Mouse (Mus musculus) frontal cortex, adult 2 months (tissue): ENCODE measurements at regions not wholly inside any gene's neighbourhood (a gene's known extent, or its start where the extent isn't known, plus 50 kb on each side); places are given as distances from the start of the nearest gene placed in this dataset.
"Not testable (repeated sequence)": the region's sequence is repeated elsewhere in the genome, so short reads cannot be mapped to it uniquely, and the experiment has no call there.

ENCODE experiments used
- DNase-seq, 2 experiments: peaks; one replicate each; pipeline ENCODE4 v3.0.0; 2022; ENCODE audit warnings: low spot score in 1 of 2; ENCODE audit errors: extremely low spot score in 1 of 2

DNA sequence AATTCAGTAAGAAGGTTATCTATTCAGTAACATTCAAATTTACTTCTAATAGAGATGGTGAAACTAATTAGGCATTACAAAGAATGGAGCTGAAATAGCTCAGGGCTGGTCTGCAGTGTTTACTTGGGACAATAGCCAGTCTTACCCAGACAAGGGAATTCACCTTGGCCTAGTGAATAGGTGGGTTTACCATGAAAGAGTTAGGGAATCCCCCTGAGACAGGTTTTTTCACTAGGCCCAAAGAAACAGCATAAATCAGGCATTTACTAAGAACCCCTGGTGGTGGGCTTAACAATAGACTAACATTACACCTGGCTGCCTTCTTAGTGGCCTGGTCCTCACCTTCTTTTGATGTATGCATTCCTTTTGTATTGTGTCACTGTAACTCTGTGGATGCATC, 430.9 kb upstream of the Tmem47 start:
- DNase-seq: not testable (repeated sequence)

DNA sequence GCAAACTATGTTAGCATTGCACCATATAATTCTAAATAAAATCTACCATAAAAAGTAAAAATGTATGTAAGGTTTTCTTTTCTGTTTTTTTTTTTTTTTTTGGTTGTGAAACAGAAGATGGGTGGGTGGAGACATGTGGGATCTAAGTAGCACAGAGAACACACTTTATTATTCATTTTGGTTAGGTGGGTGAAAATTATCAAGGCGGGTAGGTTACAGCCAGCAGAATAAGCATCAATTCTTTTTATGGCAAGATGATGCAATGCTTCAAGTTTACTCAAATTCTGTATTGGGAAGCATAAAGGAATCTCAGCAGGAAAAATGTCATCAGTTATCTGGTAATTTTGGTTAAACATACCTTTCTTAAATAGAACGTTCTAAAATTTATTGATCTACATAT, 405.9 kb upstream of the Tmem47 start:
- DNase-seq: peak; percentile 2 to 7
